Mouse (Mus musculus): ENCODE measurements around the gene Cacng2.
"Not testable (repeated sequence)": the region's sequence is repeated elsewhere in the genome, so short reads cannot be mapped to it uniquely, and the experiment has no call there.

Cacng2 gene

DNA sequence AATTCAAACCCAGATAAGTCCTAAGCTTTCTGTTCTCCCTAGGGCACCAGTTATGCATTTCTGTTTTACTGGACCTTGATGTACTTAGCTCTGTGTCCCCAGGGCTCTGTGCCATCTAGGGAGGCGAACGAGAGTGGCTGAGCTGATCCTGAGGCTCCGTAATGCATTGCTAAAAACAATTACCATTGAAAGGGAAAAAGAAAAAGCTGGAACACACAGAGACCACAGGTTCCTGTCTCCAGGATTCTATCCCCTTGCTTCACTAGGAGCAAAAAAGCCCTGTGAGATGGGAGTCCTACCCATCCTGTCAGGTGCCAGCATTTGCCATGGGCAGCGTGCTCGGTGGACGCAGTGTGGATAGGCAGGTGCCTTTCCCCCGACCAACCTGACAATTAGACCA, 38.4 kb downstream of the Cacng2 start:
- no peak for DNase-seq

DNA sequence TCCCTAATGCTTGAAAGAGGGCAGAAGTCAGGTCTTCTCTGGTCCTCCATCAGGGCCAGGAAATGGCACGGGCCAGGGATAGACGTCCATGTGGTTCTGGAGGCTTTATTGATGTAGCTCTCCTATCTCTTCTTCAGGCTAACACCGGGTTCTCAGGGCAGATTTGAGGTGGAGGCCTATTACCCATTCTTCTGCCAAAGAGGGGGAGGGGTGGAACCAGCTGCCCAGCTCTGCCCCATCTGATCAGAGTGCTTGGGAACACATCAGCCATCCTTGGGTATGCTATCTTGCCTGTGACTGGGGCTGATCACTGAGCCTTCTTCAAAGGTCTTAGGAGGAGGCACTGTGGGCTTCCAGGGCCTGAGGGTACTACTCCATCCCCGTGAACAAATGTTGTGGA, 39.5 kb downstream of the Cacng2 start:
- DNase-seq = no peak

GRCm38 (mm10) chr15:78078776-78079628, 40.8 kb downstream of the Cacng2 start:
- DNase-seq = no peak

DNA sequence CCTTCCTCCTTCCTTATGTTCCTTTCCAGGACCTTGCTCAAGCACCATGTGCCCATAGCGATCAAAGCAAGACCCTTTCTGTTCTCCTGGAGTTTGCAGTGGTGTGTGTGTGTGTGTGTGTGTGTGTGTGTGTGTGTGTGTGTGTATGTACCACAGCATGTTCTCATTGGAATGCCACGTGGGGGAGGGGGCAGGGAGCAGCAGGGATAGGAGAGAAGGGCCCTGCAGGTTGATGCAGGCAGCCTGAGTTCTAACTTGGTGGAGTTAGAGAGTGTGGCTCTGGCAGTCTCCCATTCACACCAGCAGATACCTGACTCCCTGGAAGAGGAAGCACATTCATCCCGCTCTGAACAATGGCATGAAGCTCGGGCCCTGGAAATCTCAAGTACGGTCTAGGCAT, 41.6 kb downstream of the Cacng2 start:
- no peak for DNase-seq

DNA sequence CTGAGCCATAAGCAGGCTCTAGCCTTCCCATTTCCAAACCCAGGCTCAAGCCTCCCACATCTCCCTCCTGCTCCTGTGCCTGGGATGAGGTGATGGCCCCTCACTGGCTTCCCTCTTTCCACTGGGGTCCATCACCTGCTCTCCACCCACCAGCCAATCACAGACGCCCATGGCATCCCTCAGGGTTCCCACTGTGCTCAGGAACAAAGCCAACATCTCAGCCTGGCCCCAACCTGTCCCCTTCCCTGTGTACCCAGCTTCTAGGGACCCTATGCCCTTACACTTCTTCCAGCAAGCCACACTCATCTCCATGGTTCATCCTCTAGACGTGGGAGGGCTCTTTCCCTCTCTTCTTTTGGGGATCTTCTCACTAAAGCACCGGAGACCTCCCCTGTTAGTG, 43.9 kb downstream of the Cacng2 start:
- no peak for DNase-seq

- no peak for DNase-seq
These were observed 46.7 kb downstream of the Cacng2 start for GRCm38 (mm10) chr15:78073109-78073508.

DNA sequence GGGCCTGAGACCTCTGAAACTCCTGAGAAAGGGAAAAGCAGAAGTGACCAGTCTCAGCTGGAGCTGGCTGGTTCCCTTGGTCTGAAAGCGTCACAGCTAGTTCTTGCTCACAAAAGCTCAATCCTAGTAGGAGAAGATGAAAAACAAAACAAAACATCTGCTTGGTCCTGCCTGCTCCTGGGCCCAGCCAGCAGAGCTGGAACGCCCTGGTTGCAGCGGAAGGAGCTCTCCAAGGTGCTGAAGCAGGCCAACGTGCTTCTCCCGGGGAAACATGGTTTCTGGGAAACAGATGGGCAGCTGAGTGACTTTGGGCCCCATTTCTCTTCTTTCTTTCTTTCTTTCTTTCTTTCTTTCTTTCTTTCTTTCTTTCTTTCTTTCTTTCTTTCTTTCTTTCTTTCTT, 53.4 kb downstream of the Cacng2 start:
- DNase-seq = peak; percentile 39 to 86

DNA sequence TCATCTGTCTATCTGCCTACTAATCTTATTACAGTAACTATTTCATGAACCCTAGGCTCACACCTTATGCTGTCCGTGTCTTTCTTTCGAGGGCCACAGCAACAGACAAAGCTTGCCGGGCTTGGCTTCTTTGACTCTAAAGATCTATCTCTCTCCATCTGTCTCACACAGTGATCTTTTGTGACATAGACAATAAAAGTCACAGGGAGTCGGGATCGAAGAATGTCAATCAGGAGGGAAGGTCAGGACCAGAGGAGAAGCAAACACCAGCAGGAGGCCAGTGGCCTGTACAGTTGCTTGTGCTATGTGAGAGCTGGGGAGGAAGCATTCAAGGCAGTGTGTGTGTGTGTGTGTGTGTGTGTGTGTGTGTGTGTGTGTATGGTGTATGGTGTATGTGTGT, 54.3 kb downstream of the Cacng2 start:
- DNase-seq = no peak

- no peak for DNase-seq
These were observed 55.5 kb downstream of the Cacng2 start for GRCm38 (mm10) chr15:78064340-78064739.

- no peak for DNase-seq
These were observed 57.4 kb downstream of the Cacng2 start for GRCm38 (mm10) chr15:78062467-78062866.

- no peak for DNase-seq
These were observed 62.9 kb downstream of the Cacng2 start for GRCm38 (mm10) chr15:78056930-78057329.

GRCm38 (mm10) chr15:78050682-78051081, 69.1 kb downstream of the Cacng2 start:
- no peak for DNase-seq

DNA sequence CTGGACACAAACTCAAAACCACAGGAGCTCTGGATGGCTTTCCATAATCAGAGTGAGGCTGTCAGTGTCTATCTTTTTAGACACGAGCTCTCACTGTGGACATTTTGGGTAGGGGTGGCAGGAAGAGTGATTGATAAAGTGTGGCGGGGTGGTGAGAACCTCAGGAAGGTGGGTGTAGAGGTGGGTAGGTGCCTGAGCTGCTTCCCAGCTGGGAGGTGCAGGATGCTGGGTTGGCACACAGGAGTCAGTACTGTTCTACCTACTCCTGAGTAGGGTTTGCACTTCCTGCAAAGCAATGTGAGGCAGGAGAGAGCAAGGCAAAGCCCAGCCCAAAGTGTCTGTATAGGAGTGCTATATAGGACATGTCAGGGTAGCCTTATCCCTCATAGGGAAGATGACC, 69.9 kb downstream of the Cacng2 start:
- no peak for DNase-seq

DNA sequence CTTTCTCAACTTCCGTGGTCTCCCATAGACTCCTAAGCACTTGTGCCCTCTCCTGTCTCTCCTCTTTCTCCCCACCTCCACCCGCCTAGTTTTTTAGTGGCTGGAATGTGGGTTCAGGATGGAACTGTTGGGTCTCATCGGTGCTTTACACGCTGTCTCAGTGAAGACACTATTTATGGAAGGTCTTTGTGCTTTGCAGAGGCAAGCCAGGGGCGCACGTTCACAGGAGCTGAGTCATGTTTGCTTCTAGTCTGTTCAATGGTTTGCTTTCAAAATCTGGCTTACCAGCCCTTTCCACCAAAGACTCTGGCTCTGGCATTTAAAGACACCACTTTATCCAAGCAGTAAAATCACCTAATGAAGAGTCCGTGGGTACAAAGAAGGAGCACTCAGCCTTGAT, 74.0 kb downstream of the Cacng2 start:
- DNase-seq = no peak

GRCm38 (mm10) chr15:78045314-78045713, 74.5 kb downstream of the Cacng2 start:
- DNase-seq = no peak

DNA sequence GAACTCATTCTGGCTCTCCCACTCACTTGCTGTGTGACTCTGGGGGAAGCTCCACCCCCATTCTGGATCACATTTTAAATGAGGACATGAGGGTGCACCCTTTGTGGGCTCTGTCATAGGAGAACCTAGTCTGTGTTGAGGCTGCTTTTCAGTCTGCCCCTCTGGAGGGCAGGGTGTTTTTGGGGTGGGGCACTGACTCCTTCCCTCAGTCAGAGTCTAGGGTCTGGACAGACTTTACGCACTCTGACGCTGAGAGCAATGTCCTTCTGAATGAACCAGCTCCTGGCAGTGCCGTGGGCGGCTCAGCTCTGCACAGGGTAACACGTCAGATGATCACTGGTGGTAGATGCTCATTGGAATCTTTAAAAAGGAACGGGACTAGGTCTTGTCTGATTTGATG, 75.0 kb downstream of the Cacng2 start:
- DNase-seq = no peak

DNA sequence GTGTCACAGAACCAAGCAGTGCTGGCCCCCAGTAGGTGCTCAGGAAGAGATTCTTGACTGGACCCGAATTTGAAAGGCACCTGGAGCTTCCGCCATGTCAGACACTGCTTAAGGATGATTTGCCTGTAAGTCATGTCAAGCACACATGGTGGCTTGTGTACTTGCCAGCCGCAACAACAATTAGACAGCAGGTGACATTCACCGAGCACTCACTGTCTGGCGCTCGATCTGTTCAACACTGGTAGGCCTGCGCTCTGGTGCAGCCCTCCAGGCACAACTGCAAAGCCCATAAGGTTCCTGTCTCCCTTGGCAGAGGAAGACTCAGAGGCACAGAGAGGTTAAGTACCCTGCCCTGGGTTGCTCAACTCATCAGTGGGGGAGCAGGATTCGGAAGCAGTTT, 77.1 kb downstream of the Cacng2 start:
- DNase-seq = no peak

DNA sequence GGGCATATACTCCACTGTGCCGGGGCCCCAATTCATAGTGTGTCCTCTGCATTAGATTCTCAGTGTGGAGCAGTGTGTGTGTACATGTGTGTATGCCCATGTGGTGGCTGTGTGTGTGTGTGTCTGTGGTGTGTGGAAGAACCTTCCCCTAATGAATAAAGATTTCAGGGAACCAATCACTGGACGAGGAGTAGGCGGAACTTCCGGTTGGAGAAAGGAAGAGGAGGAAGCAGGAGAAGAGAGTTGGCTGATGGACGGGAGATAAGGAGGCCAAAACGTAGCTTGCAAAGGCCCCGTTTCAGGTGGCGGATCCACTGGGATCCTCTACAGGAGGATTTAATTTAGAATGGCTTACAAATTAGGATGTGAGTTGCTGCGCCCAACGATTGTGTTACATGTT, 82.2 kb downstream of the Cacng2 start:
- no peak for DNase-seq

DNA sequence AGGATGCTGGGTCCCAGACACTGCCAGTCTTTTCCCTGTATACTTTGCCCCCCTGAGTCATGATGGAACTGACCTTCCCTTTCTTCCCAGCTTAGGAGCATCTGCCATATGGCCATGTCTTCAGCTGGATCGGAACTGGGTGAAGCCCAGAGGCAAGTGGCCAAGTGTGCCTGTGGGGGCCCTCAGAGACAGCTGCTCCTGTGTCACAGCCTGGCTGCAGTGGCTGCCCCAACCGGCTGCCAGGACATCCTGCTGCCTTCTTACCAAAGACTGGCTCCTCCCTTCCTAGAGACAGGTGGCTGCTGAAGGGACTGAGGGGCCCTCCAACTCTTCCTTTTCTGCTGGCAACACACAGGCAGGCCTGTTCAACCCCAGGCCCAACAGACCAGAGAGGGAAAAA, 83.2 kb downstream of the Cacng2 start:
- no peak for DNase-seq

GRCm38 (mm10) chr15:78029938-78030337, 89.9 kb downstream of the Cacng2 start:
- no peak for DNase-seq

GRCm38 (mm10) chr15:78026521-78026920, 93.3 kb downstream of the Cacng2 start:
- DNase-seq = no peak

GRCm38 (mm10) chr15:78024211-78024610, 95.6 kb downstream of the Cacng2 start:
- DNase-seq = no peak

DNA sequence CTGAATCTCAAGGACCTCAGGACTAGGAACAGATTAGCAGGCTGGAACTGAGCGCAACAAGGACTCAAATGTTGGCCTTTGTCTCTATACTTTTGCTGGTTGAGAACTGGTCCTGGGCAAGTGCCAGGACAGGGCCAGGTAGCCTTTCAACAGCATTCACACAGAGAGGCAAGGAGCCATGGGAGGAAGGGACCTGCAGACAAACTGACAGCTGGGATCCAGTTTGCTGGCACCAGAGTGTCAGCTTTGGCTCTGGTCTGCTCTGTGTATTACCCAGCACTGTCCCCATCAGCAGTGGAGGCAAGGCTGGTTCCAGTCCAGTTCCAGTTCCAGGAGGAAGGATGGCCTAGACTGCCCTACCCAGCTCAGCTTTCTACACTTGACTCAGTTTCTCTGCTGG, 105.8 kb downstream of the Cacng2 start:
- DNase-seq = no peak

DNA sequence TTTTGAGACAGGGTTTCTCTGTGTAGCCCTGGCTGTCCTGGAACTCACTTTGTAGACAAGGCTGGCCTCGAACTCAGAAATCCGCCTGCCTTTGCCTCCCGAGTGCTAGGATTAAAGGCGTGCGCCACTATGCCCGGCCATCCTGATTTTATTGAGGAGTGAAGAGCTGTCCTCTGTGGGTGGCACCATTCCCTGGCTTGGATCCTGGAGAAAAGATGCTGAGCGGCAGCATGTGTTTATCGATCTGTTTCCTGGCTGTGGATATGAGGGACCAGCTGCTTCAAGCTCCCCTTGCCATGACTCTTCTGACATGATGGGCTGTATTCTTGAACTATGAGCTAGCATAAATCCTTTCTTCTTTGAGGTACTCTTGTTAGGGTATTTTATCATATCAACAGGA, 111.6 kb downstream of the Cacng2 start:
- not testable (repeated sequence) for DNase-seq

GRCm38 (mm10) chr15:78003929-78004328, 115.9 kb downstream of the Cacng2 start:
- DNase-seq = peak in 1 of 2 experiments; percentile 14
